In the genomic region with DNA sequence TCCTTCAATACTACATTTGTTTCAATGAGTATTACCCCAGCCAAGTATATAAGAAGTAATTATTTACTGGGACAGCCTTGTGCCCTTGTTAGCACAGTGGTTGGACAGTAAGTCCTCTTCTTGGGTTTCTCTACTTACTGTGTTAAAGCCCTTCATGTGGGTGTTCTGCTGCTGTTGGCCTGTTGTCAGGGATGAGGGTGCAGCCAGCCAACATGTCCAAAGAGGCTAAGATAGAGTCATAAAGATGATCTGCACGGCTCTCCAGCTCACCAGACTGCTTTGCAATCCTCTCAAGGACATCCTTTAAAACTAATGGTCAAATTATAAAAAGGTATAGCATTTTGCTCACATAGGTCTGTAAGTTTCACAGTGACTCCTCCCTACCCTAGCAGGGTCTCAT, we compare ENCODE assay signal across 14 mouse cellular contexts. TPM values are rescaled to one million over a fixed set of nuclear protein-coding genes. Genes with fewer than 3 reads are reported as not detected.
DNase-seq lines count a peak whose midpoint lies in the region; ATAC-seq and TF ChIP-seq lines count a peak whose summit lies in the region.
"Had no signal": no experiment of that assay in that cellular context is flagged by ENCODE, and none has a peak within 500 bp of the region (broad histone marks: within the 10 kb centered on the region; RNA-seq: fewer than 3 reads in every experiment).

No protein-coding gene starts in this region.

- 0 out of 2 replicates have a peak overlapping the region, but pooled peaks have one; percentile 14 for H3K27ac ChIP-seq in hindbrain, embryonic 14.5 days
- no peak overlapping the region for H3K27ac ChIP-seq in hindbrain, embryonic 13.5 days
- H3K27ac ChIP-seq in stomach, embryonic 15.5 days, result peak overlapping the region; percentile 67; the same call in 1 of the 2 replicates
- no peak overlapping the region for H3K27ac ChIP-seq in stomach, postnatal 0 days (replicated peaks)

- H3K36me3 ChIP-seq in hindbrain, embryonic 14.5 days (replicated peaks; ENCODE audit: control insufficient read depth, insufficient read depth), result peaks cover 91% of the 10 kb centered on the region
- peaks cover 75% of the 10 kb centered on the region for H3K36me3 ChIP-seq in hindbrain, embryonic 13.5 days
- H3K36me3 ChIP-seq in stomach, embryonic 15.5 days, result peaks cover 49% of the 10 kb centered on the region
- peaks cover 21% of the 10 kb centered on the region for H3K36me3 ChIP-seq in stomach, postnatal 0 days (ENCODE audit: control insufficient read depth, insufficient read depth, low read length)

- no peaks in the 10 kb centered on the region for H3K9me3 ChIP-seq in hindbrain, embryonic 14.5 days (ENCODE audit: control insufficient read depth, low read length)
- no peaks in the 10 kb centered on the region for H3K9me3 ChIP-seq in hindbrain, embryonic 13.5 days
- H3K9me3 ChIP-seq in stomach, embryonic 15.5 days, result no peaks in the 10 kb centered on the region
- H3K9me3 ChIP-seq in stomach, postnatal 0 days (ENCODE audit: control insufficient read depth, low read length), result no peaks in the 10 kb centered on the region
- H3K9me3 ChIP-seq: midbrain, embryonic 10.5 days; neural tube, embryonic 13.5 days had no signal

- ATAC-seq in hindbrain, embryonic 14.5 days (ENCODE audit: low FRiP score), result no peak
- no peak for ATAC-seq in hindbrain, embryonic 13.5 days (ENCODE audit: low FRiP score)
- no peak for ATAC-seq in stomach, embryonic 15.5 days (ENCODE audit: insufficient read depth, low FRiP score, low read depth)
- no peak for ATAC-seq in stomach, postnatal 0 days (ENCODE audit: low FRiP score, low TSS enrichment)
- ATAC-seq: forebrain, embryonic 16.5 days; Patski had no signal

- H3K4me1 ChIP-seq in hindbrain, embryonic 14.5 days (replicated peaks; ENCODE audit: control insufficient read depth, insufficient read depth, low read length), result no peaks in the 10 kb centered on the region
- 0 out of 2 replicates have a peak, but pooled peaks cover 4% of the 10 kb centered on the region for H3K4me1 ChIP-seq in hindbrain, embryonic 13.5 days (replicated peaks)
- no peaks in the 10 kb centered on the region for H3K4me1 ChIP-seq in stomach, embryonic 15.5 days
- H3K4me1 ChIP-seq in stomach, postnatal 0 days (replicated peaks; ENCODE audit: control insufficient read depth, insufficient read depth), result no peaks in the 10 kb centered on the region

- H3K9ac ChIP-seq in hindbrain, embryonic 14.5 days, result no peak overlapping the region
- H3K9ac ChIP-seq in hindbrain, embryonic 13.5 days, result no peak overlapping the region
- H3K9ac ChIP-seq in stomach, embryonic 15.5 days, result no peak overlapping the region
- no peak overlapping the region for H3K9ac ChIP-seq in stomach, postnatal 0 days (ENCODE audit: low read length)
- H3K9ac ChIP-seq: neural tube, embryonic 13.5 days had no signal

- H3K27me3 ChIP-seq in hindbrain, embryonic 14.5 days (ENCODE audit: control insufficient read depth, insufficient read depth, low read length), result no peaks in the 10 kb centered on the region
- H3K27me3 ChIP-seq in hindbrain, embryonic 13.5 days, result no peaks in the 10 kb centered on the region
- H3K27me3 ChIP-seq in stomach, embryonic 15.5 days (replicated peaks), result no peaks in the 10 kb centered on the region
- H3K27me3 ChIP-seq in stomach, postnatal 0 days (ENCODE audit: control insufficient read depth, insufficient read depth, low read length), result no peaks in the 10 kb centered on the region
- H3K27me3 ChIP-seq: neural tube, embryonic 13.5 days; Patski had no signal

- H3K4me2 ChIP-seq in hindbrain, embryonic 14.5 days (replicated peaks), result no peak overlapping the region
- H3K4me2 ChIP-seq in hindbrain, embryonic 13.5 days, result no peak overlapping the region
- H3K4me2 ChIP-seq in stomach, embryonic 15.5 days, result no peak overlapping the region
- H3K4me2 ChIP-seq in stomach, postnatal 0 days (replicated peaks; ENCODE audit: low read depth), result no peak overlapping the region
- H3K4me2 ChIP-seq: neural tube, embryonic 13.5 days had no signal

- WGBS in hindbrain, embryonic 14.5 days, result 82% methylated on average over 1 of the region's 1 CpGs
- 98% methylated on average over 1 of the region's 1 CpGs for WGBS in hindbrain, embryonic 13.5 days
- WGBS in stomach, embryonic 15.5 days, result 86% methylated on average over 1 of the region's 1 CpGs
- WGBS in stomach, postnatal 0 days, result 75% methylated on average over 1 of the region's 1 CpGs

- TF ChIP-seq CTCF in stomach, postnatal 0 days (IDR thresholded peaks at IDR 0.05; ENCODE audit: low read depth), result no peak

- DNase-seq in hindbrain, embryonic 14.5 days (ENCODE audit: low spot score), result no peak
- DNase-seq in stomach, postnatal 0 days (ENCODE audit: low spot score), result no peak
- peak; percentile 36 for DNase-seq in fat pad, adult 2 months (ENCODE audit: extremely low read depth, low read depth, low spot score)
- DNase-seq in cerebellum, postnatal 25 days, result no peak
- DNase-seq in natural killer cell, adult 2 months (ENCODE audit: low spot score in 2 of 2), result no peak
- DNase-seq: cerebellum, adult 11-12 months; kidney, postnatal 14 days; thymus, postnatal 14 days had no signal

- no peak for TF ChIP-seq EP300 in stomach, postnatal 0 days (optimal IDR thresholded peaks at IDR 0.05)

- H3K4me3 ChIP-seq in hindbrain, embryonic 14.5 days (replicated peaks; ENCODE audit: low read length), result no peak overlapping the region
- H3K4me3 ChIP-seq in hindbrain, embryonic 13.5 days, result no peak overlapping the region
- H3K4me3 ChIP-seq in stomach, embryonic 15.5 days (replicated peaks), result no peak overlapping the region
- H3K4me3 ChIP-seq in stomach, postnatal 0 days (ENCODE audit: low read depth, low read length), result no peak overlapping the region
- H3K4me3 ChIP-seq: midbrain, embryonic 10.5 days; neural tube, embryonic 13.5 days had no signal

RNA-seq across cellular contexts. Expression of a gene that starts 18.9 kb away (rescaled TPM):
- 28.7 and 29.6 TPM in 2 replicates for polyA plus RNA-seq in hindbrain, embryonic 14.5 days (2014; fragmentation: Nextera tagmentation; extraction: Ambion mirVana)
- 25.8 and 26.2 TPM in 2 replicates for polyA plus RNA-seq in hindbrain, embryonic 13.5 days (2015; fragmentation: Nextera tagmentation; extraction: Ambion mirVana)
- polyA plus RNA-seq in stomach, embryonic 15.5 days (2015; fragmentation: Nextera tagmentation; extraction: Ambion mirVana), result 24.3 and 26.6 TPM in 2 replicates
- 8.4 and 8.6 TPM in 2 replicates for polyA plus RNA-seq in stomach, postnatal 0 days (2015; fragmentation: Nextera tagmentation; extraction: Ambion mirVana)

RNA-seq across cellular contexts. Expression of a gene that starts 29.1 kb away (rescaled TPM):
- 284 and 292 TPM in 2 replicates for polyA plus RNA-seq in hindbrain, embryonic 14.5 days (2014; fragmentation: Nextera tagmentation; extraction: Ambion mirVana)
- 307 and 313 TPM in 2 replicates for polyA plus RNA-seq in hindbrain, embryonic 13.5 days (2015; fragmentation: Nextera tagmentation; extraction: Ambion mirVana)
- 306 and 312 TPM in 2 replicates for polyA plus RNA-seq in stomach, embryonic 15.5 days (2015; fragmentation: Nextera tagmentation; extraction: Ambion mirVana)
- polyA plus RNA-seq in stomach, postnatal 0 days (2015; fragmentation: Nextera tagmentation; extraction: Ambion mirVana), result 287 and 295 TPM in 2 replicates

Comparison
In these comparisons a context has a peak if more than half of its experiments do, and no peak if none do; other contexts are left out.
1. H3K27ac ChIP-seq: peak in hindbrain, embryonic 14.5 days (single experiment) and stomach, embryonic 15.5 days (single experiment); none in hindbrain, embryonic 13.5 days (single experiment) and stomach, postnatal 0 days (single experiment).